Mouse (Mus musculus): ENCODE measurements around the gene Enoph1.

DNA sequence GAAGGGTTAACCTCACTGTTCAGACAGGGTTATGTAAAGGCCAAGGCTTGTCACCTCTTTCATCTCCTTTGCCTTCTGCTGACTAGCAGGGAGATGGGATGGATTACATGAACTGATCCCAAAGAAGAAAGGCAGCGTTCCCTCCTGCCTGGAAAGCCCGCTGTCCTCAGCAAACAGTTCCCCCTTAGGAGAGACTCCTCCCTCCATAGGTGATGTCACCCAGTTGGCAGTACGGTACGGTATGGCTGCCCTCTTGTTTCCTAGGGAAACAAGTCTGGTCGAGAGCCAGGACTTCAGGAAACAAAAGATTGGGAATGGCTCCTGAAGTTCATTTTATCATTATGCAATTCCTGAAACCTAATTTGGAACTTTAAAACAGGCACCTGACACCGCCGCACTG lies 8.1 kb downstream of the Enoph1 start:
- no peak for TF ChIP-seq EP300 (IDR thresholded peaks at IDR 0.05; ENCODE audit: insufficient read depth, low read depth, low read length)
- TF ChIP-seq POLR2A (IDR thresholded peaks at IDR 0.05; ENCODE audit: insufficient read depth, low read length), result no peak

Data from ES-Bruce4 (cell line).